Mouse (Mus musculus): ENCODE measurements around the gene P2ry12. TPM values are rescaled to one million over a fixed set of nuclear protein-coding genes. Genes with fewer than 3 reads are reported as not detected.

Gene P2ry12
- total and polyA plus RNA-seq, 2 experiments from 2014 or later, result 0.98 TPM; not detected in 1

GRCm38 (mm10) chr3:59181134-59181533, 81.5 kb downstream of the P2ry12 start:
- no peak overlapping the region for H3K9ac ChIP-seq (replicated peaks; ENCODE audit: low read depth, low read length)
- DNase-seq (ENCODE audit: low spot score) (no peak), ATAC-seq (ENCODE audit: insufficient read depth, low read depth) (no peak)
- no peaks in the 10 kb centered on the region for H3K36me3 ChIP-seq (replicated peaks; ENCODE audit: control insufficient read depth, insufficient read depth, low read length)
- no peak for TF ChIP-seq CTCF (IDR thresholded peaks at IDR 0.05; ENCODE audit: low read depth)
- 0 out of 2 replicates have a peak, but pooled peaks cover 7% of the 10 kb centered on the region for H3K4me1 ChIP-seq (ENCODE audit: control insufficient read depth, insufficient read depth)
- H3K27me3 ChIP-seq (ENCODE audit: control insufficient read depth, insufficient read depth, low read length), result no peaks in the 10 kb centered on the region
- H3K27ac ChIP-seq (ENCODE audit: low read depth), result no peak overlapping the region
- no peaks in the 10 kb centered on the region for H3K9me3 ChIP-seq (replicated peaks; ENCODE audit: control insufficient read depth, low read length)
- 50% methylated on average over 5 of the region's 5 CpGs for WGBS
- no peak overlapping the region for H3K4me2 ChIP-seq (ENCODE audit: low read depth, low read length)
- no peak overlapping the region for H3K4me3 ChIP-seq (ENCODE audit: low read depth, low read length)

- ATAC-seq (ENCODE audit: insufficient read depth, low read depth) (no peak), DNase-seq (ENCODE audit: low spot score) (no peak)
- Histone ChIP-seq H3K4me1 (ENCODE audit: control insufficient read depth, insufficient read depth) (0 out of 2 replicates have a peak, but pooled peaks cover 7% of the 10 kb centered on the region), H3K9ac (replicated peaks; ENCODE audit: low read depth, low read length) (no peak overlapping the region), H3K27me3 (ENCODE audit: control insufficient read depth, insufficient read depth, low read length) (no peaks in the 10 kb centered on the region), H3K9me3 (replicated peaks; ENCODE audit: control insufficient read depth, low read length) (no peaks in the 10 kb centered on the region), H3K4me2 (ENCODE audit: low read depth, low read length) (no peak overlapping the region), H3K36me3 (replicated peaks; ENCODE audit: control insufficient read depth, insufficient read depth, low read length) (no peaks in the 10 kb centered on the region), H3K4me3 (ENCODE audit: low read depth, low read length) (no peak overlapping the region), H3K27ac (ENCODE audit: low read depth) (no peak overlapping the region)
- 59% methylated on average over 5 of the region's 5 CpGs for WGBS
- TF ChIP-seq CTCF (IDR thresholded peaks at IDR 0.05; ENCODE audit: low read depth) (no peak), EP300 (IDR thresholded peaks at IDR 0.05; ENCODE audit: low read depth) (no peak)
Measured at GRCm38 (mm10) chr3:59176871-59177270, 85.8 kb downstream of the P2ry12 start.

GRCm38 (mm10) chr3:59175234-59175633, 87.4 kb downstream of the P2ry12 start:
- no peak overlapping the region for H3K4me2 ChIP-seq (ENCODE audit: low read depth, low read length)
- ATAC-seq (ENCODE audit: insufficient read depth, low read depth), result peak; percentile 71
- H3K27ac ChIP-seq (ENCODE audit: low read depth), result no peak overlapping the region
- no peaks in the 10 kb centered on the region for H3K9me3 ChIP-seq (replicated peaks; ENCODE audit: control insufficient read depth, low read length)
- no peak overlapping the region for H3K4me3 ChIP-seq (ENCODE audit: low read depth, low read length)
- no peak overlapping the region for H3K9ac ChIP-seq (replicated peaks; ENCODE audit: low read depth, low read length)
- no peaks in the 10 kb centered on the region for H3K36me3 ChIP-seq (replicated peaks; ENCODE audit: control insufficient read depth, insufficient read depth, low read length)
- TF ChIP-seq EP300 (IDR thresholded peaks at IDR 0.05; ENCODE audit: low read depth) (no peak), CTCF (IDR thresholded peaks at IDR 0.05; ENCODE audit: low read depth) (peak; percentile 94)
- peaks cover 10% of the 10 kb centered on the region; the same call in 1 of the 2 replicates for H3K4me1 ChIP-seq (ENCODE audit: control insufficient read depth, insufficient read depth)
- no peaks in the 10 kb centered on the region for H3K27me3 ChIP-seq (ENCODE audit: control insufficient read depth, insufficient read depth, low read length)
- peak; percentile 65 for DNase-seq (ENCODE audit: low spot score)
- WGBS, result 32% methylated on average over 5 of the region's 5 CpGs

- Histone ChIP-seq H3K4me3 (ENCODE audit: low read depth, low read length) (no peak overlapping the region), H3K4me2 (ENCODE audit: low read depth, low read length) (no peak overlapping the region), H3K9ac (replicated peaks; ENCODE audit: low read depth, low read length) (no peak overlapping the region), H3K27ac (ENCODE audit: low read depth) (no peak overlapping the region), H3K27me3 (ENCODE audit: control insufficient read depth, insufficient read depth, low read length) (no peaks in the 10 kb centered on the region), H3K36me3 (replicated peaks; ENCODE audit: control insufficient read depth, insufficient read depth, low read length) (no peaks in the 10 kb centered on the region), H3K4me1 (ENCODE audit: control insufficient read depth, insufficient read depth) (peaks cover 14% of the 10 kb centered on the region; the same call in 1 of the 2 replicates), H3K9me3 (replicated peaks; ENCODE audit: control insufficient read depth, low read length) (no peaks in the 10 kb centered on the region)
- no peak for ATAC-seq (ENCODE audit: insufficient read depth, low read depth)
- DNase-seq (ENCODE audit: low spot score), result no peak
- TF ChIP-seq EP300 (IDR thresholded peaks at IDR 0.05; ENCODE audit: low read depth), result no peak
- TF ChIP-seq CTCF (IDR thresholded peaks at IDR 0.05; ENCODE audit: low read depth), result no peak
- WGBS, result 73% methylated on average over 6 of the region's 6 CpGs
Measured at GRCm38 (mm10) chr3:59174426-59175154, 88.1 kb downstream of the P2ry12 start.

- Histone ChIP-seq H3K4me2 (ENCODE audit: low read depth, low read length) (no peak overlapping the region), H3K9ac (replicated peaks; ENCODE audit: low read depth, low read length) (no peak overlapping the region), H3K27ac (ENCODE audit: low read depth) (no peak overlapping the region), H3K27me3 (ENCODE audit: control insufficient read depth, insufficient read depth, low read length) (no peaks in the 10 kb centered on the region), H3K4me3 (ENCODE audit: low read depth, low read length) (no peak overlapping the region), H3K4me1 (ENCODE audit: control insufficient read depth, insufficient read depth) (peaks cover 7% of the 10 kb centered on the region; the same call in 1 of the 2 replicates), H3K36me3 (replicated peaks; ENCODE audit: control insufficient read depth, insufficient read depth, low read length) (no peaks in the 10 kb centered on the region), H3K9me3 (replicated peaks; ENCODE audit: control insufficient read depth, low read length) (no peaks in the 10 kb centered on the region)
- TF ChIP-seq EP300 (IDR thresholded peaks at IDR 0.05; ENCODE audit: low read depth), result no peak
- no peak for TF ChIP-seq CTCF (IDR thresholded peaks at IDR 0.05; ENCODE audit: low read depth)
- WGBS, result 45% methylated on average over 2 of the region's 2 CpGs
- ATAC-seq (ENCODE audit: insufficient read depth, low read depth) (no peak), DNase-seq (ENCODE audit: low spot score) (no peak)
Measured at GRCm38 (mm10) chr3:59169921-59170627, 92.6 kb downstream of the P2ry12 start.
